Comparison of ENCODE assay signal across 20 mouse cellular contexts in genomic region chr17:24847386-24847785, GRCm38 (mm10). TPM values are rescaled to one million over a fixed set of nuclear protein-coding genes. Genes with fewer than 3 reads are reported as not detected.
DNase-seq lines count a peak whose midpoint lies in the region; ATAC-seq and TF ChIP-seq lines count a peak whose summit lies in the region.
"Had no signal": no experiment of that assay in that cellular context is flagged by ENCODE, and none has a peak within 500 bp of the region (broad histone marks: within the 10 kb centered on the region; RNA-seq: fewer than 3 reads in every experiment).

No protein-coding gene starts in this region.

- ATAC-seq in heart, embryonic 13.5 days (ENCODE audit: extremely low read depth, insufficient number of reproducible peaks, low FRiP score, low TSS enrichment) = no peak
- ATAC-seq in liver, embryonic 11.5 days (replicated peaks; ENCODE audit: low FRiP score) = no peak
- ATAC-seq: midbrain, embryonic 13.5 days had no signal

- peaks cover 38% of the 10 kb centered on the region for H3K4me1 ChIP-seq in heart, embryonic 13.5 days
- peaks cover 4% of the 10 kb centered on the region for H3K4me1 ChIP-seq in liver, adult 2 months (ENCODE audit: control insufficient read depth, insufficient read depth, low read length)
- H3K4me1 ChIP-seq in liver, embryonic 11.5 days (replicated peaks; ENCODE audit: control insufficient read depth, insufficient read depth, low read length) = peaks cover 9% of the 10 kb centered on the region
- H3K4me1 ChIP-seq in small intestine, adult 2 months (ENCODE audit: control insufficient read depth, insufficient read depth, insufficient read length, low read length) = peaks cover 14% of the 10 kb centered on the region; the same call in 1 of the 2 replicates

- 94% methylated on average over 1 of the region's 1 CpGs for WGBS in heart, embryonic 13.5 days
- WGBS in liver, adult 2 months = 15% methylated on average over 1 of the region's 1 CpGs
- WGBS in liver, embryonic 11.5 days = 98% methylated on average over 1 of the region's 1 CpGs
- WGBS in small intestine, adult 2 months = 29% methylated on average over 1 of the region's 1 CpGs

- H3K79me2 ChIP-seq in liver, adult 2 months (ENCODE audit: control insufficient read depth, insufficient read depth, low read length) = peaks cover 13% of the 10 kb centered on the region; the same call in 1 of the 2 replicates

- H3K36me3 ChIP-seq in heart, embryonic 13.5 days = no peaks in the 10 kb centered on the region
- no peaks in the 10 kb centered on the region; the same call in 1 of the 2 replicates for H3K36me3 ChIP-seq in liver, adult 2 months (ENCODE audit: control insufficient read depth, insufficient read depth, low read length)
- no peaks in the 10 kb centered on the region for H3K36me3 ChIP-seq in liver, embryonic 11.5 days (ENCODE audit: control insufficient read depth, insufficient read depth, low read length)
- 0 out of 2 replicates have a peak, but pooled peaks cover 1% of the 10 kb centered on the region for H3K36me3 ChIP-seq in small intestine, adult 2 months (ENCODE audit: control insufficient read depth, insufficient read depth, low read length)
- H3K36me3 ChIP-seq: embryonic facial prominence, embryonic 13.5 days; hindbrain, embryonic 12.5 days; midbrain, embryonic 13.5 days; neural tube, embryonic 13.5 days had no signal

- peak overlapping the region; percentile 34 for H3K4me2 ChIP-seq in heart, embryonic 13.5 days
- H3K4me2 ChIP-seq in liver, embryonic 11.5 days = peak overlapping the region; percentile 46
- H3K4me2 ChIP-seq: embryonic facial prominence, embryonic 13.5 days; hindbrain, embryonic 12.5 days; midbrain, embryonic 13.5 days; neural tube, embryonic 13.5 days had no signal

- TF ChIP-seq CTCF in liver, adult 2 months (IDR thresholded peaks at IDR 0.05; ENCODE audit: low read depth, low read length) = no peak
- TF ChIP-seq CTCF in small intestine, adult 2 months (IDR thresholded peaks at IDR 0.05; ENCODE audit: extremely low read depth, insufficient read length, insufficient replicate concordance, low read depth, low read length) = no peak

- peaks cover 37% of the 10 kb centered on the region for H3K27me3 ChIP-seq in heart, embryonic 13.5 days (replicated peaks)
- no peaks in the 10 kb centered on the region for H3K27me3 ChIP-seq in liver, adult 2 months (ENCODE audit: control insufficient read depth, insufficient read depth, low read length)
- H3K27me3 ChIP-seq in liver, embryonic 11.5 days (replicated peaks; ENCODE audit: control insufficient read depth, insufficient read depth, low read length) = no peaks in the 10 kb centered on the region; the same call in 1 of the 2 replicates
- H3K27me3 ChIP-seq in small intestine, adult 2 months (ENCODE audit: control insufficient read depth, insufficient read depth, low read length) = no peaks in the 10 kb centered on the region

- DNase-seq in heart, adult 9 months (ENCODE audit: low spot score in 2 of 2) = no peak
- peak; percentile 100 for DNase-seq in liver, adult 2 months (ENCODE audit: extremely low read depth, low read depth, low spot score)
- DNase-seq in liver = no peak
- DNase-seq in liver, embryonic 11.5 days (ENCODE audit: low spot score) = no peak
- DNase-seq in gastrocnemius, postnatal 4 days (ENCODE audit: low spot score in 2 of 2) = no peak
- DNase-seq: cerebellum, postnatal 10 days; gastrocnemius, adult 2 months; lung, postnatal 14 days; thymus, postnatal 14 days had no signal

- H3K27ac ChIP-seq in heart, embryonic 13.5 days (replicated peaks) = no peak overlapping the region
- H3K27ac ChIP-seq in liver, adult 2 months (replicated peaks; ENCODE audit: insufficient read depth, low read depth, low read length) = peak overlapping the region; percentile 91
- H3K27ac ChIP-seq in liver, embryonic 11.5 days (ENCODE audit: low read depth, low read length) = no peak overlapping the region
- peak overlapping the region; percentile 59; the same call in 1 of the 2 replicates for H3K27ac ChIP-seq in small intestine, adult 2 months (ENCODE audit: insufficient read depth, low read depth, low read length)
- H3K27ac ChIP-seq: embryonic facial prominence, embryonic 13.5 days; gastrocnemius, adult 2 months; hindbrain, embryonic 12.5 days; midbrain, embryonic 13.5 days; neural tube, embryonic 13.5 days had no signal

- H3K9ac ChIP-seq in heart, embryonic 13.5 days = no peak overlapping the region
- no peak overlapping the region for H3K9ac ChIP-seq in liver, adult 2 months (ENCODE audit: low read depth, low read length)
- no peak overlapping the region for H3K9ac ChIP-seq in liver, embryonic 11.5 days (ENCODE audit: low read depth, low read length)
- H3K9ac ChIP-seq: embryonic facial prominence, embryonic 13.5 days; hindbrain, embryonic 12.5 days; midbrain, embryonic 13.5 days; neural tube, embryonic 13.5 days had no signal

- TF ChIP-seq POLR2A in liver, adult 2 months (IDR thresholded peaks at IDR 0.05; ENCODE audit: extremely low read depth, insufficient read depth, low read length) = no peak
- no peak for TF ChIP-seq POLR2A in small intestine, adult 2 months (IDR thresholded peaks at IDR 0.05; ENCODE audit: low read depth, low read length)

- no peaks in the 10 kb centered on the region for H3K9me3 ChIP-seq in heart, embryonic 13.5 days
- no peaks in the 10 kb centered on the region for H3K9me3 ChIP-seq in liver, embryonic 11.5 days (ENCODE audit: control insufficient read depth, low read length)
- H3K9me3 ChIP-seq: embryonic facial prominence, embryonic 13.5 days; hindbrain, embryonic 12.5 days; midbrain, embryonic 13.5 days; neural tube, embryonic 13.5 days had no signal

- no peak overlapping the region; the same call in 1 of the 2 replicates for H3K4me3 ChIP-seq in heart, embryonic 13.5 days
- H3K4me3 ChIP-seq in liver, adult 2 months (ENCODE audit: insufficient read depth, low read depth, low read length) = no peak overlapping the region
- H3K4me3 ChIP-seq in liver, embryonic 11.5 days (ENCODE audit: low read depth, low read length) = peak overlapping the region; percentile 13; the same call in 1 of the 2 replicates
- H3K4me3 ChIP-seq in small intestine, adult 2 months (ENCODE audit: low read depth, low read length) = no peak overlapping the region
- H3K4me3 ChIP-seq: embryonic facial prominence, embryonic 13.5 days; hindbrain, embryonic 12.5 days; midbrain, embryonic 13.5 days; neural tube, embryonic 13.5 days had no signal

RNA-seq across cellular contexts. Expression of gene Fahd1, which starts 2.8 kb away (rescaled TPM):
- 36.9 and 39.7 TPM in 2 replicates for polyA plus RNA-seq in heart, embryonic 13.5 days (2015; fragmentation: Nextera tagmentation; extraction: Ambion mirVana)
- 49.5 and 61.3 TPM in 2 replicates for total RNA-seq in liver, adult 2 months (2014; rRNA removed)
- polyA plus RNA-seq in liver, adult 2 months (2012; rRNA removed) = 55.7 and 61.8 TPM in 2 replicates
- polyA plus RNA-seq in liver, embryonic 11.5 days (2014; fragmentation: Nextera tagmentation; extraction: Ambion mirVana) = 38.3 and 38.6 TPM in 2 replicates
- polyA plus RNA-seq in small intestine, adult 2 months (2012; rRNA removed) = 65.2 and 108 TPM in 2 replicates
- total RNA-seq in gastrocnemius, postnatal 4 days (2021) = 10 to 100 TPM; 26.4 to 29.0 TPM

RNA-seq across cellular contexts. Expression of gene Hagh, which starts 7.4 kb away (rescaled TPM):
- 47.3 and 54.5 TPM in 2 replicates for polyA plus RNA-seq in heart, embryonic 13.5 days (2015; fragmentation: Nextera tagmentation; extraction: Ambion mirVana)
- 855 and 1,003 TPM in 2 replicates for total RNA-seq in liver, adult 2 months (2014; rRNA removed)
- 900 and 1,325 TPM in 2 replicates for polyA plus RNA-seq in liver, adult 2 months (2012; rRNA removed)
- 53.8 and 56.3 TPM in 2 replicates for polyA plus RNA-seq in liver, embryonic 11.5 days (2014; fragmentation: Nextera tagmentation; extraction: Ambion mirVana)
- polyA plus RNA-seq in small intestine, adult 2 months (2012; rRNA removed) = 352 and 372 TPM in 2 replicates
- total RNA-seq in gastrocnemius, postnatal 4 days (2021) = 10 to 100 TPM; 65.5 to 68.8 TPM

RNA-seq across cellular contexts. Expression of gene Igfals, which starts 18.4 kb away (rescaled TPM):
- polyA plus RNA-seq in heart, embryonic 13.5 days (2015; fragmentation: Nextera tagmentation; extraction: Ambion mirVana) = 0.11 and 0.50 TPM in 2 replicates
- total RNA-seq in liver, adult 2 months (2014; rRNA removed) = 112 and 127 TPM in 2 replicates
- 369 and 402 TPM in 2 replicates for polyA plus RNA-seq in liver, adult 2 months (2012; rRNA removed)
- polyA plus RNA-seq in liver, embryonic 11.5 days (2014; fragmentation: Nextera tagmentation; extraction: Ambion mirVana) = 4.3 and 4.9 TPM in 2 replicates
- 0.42 and 1.4 TPM in 2 replicates for polyA plus RNA-seq in small intestine, adult 2 months (2012; rRNA removed)
- 1 to 10 TPM; 3.1 to 6.4 TPM for total RNA-seq in gastrocnemius, postnatal 4 days (2021)
- total RNA-seq: granulocyte monocyte progenitor cell, adult 5-6 weeks; layer of hippocampus, adult 18-20 months; layer of hippocampus, postnatal 25 days; left cerebral cortex, postnatal 25 days; megakaryocyte, adult 5-6 weeks had no signal
- polyA plus RNA-seq: midbrain, embryonic 13.5 days; neural tube, embryonic 13.5 days had no signal

RNA-seq across cellular contexts. Expression of gene Nubp2, which starts 38.8 kb away (rescaled TPM):
- polyA plus RNA-seq in heart, embryonic 13.5 days (2015; fragmentation: Nextera tagmentation; extraction: Ambion mirVana) = 36.1 and 41.4 TPM in 2 replicates
- total RNA-seq in liver, adult 2 months (2014; rRNA removed) = 16.2 and 24.7 TPM in 2 replicates
- 30.2 and 33.0 TPM in 2 replicates for polyA plus RNA-seq in liver, adult 2 months (2012; rRNA removed)
- polyA plus RNA-seq in liver, embryonic 11.5 days (2014; fragmentation: Nextera tagmentation; extraction: Ambion mirVana) = 123 and 135 TPM in 2 replicates
- polyA plus RNA-seq in small intestine, adult 2 months (2012; rRNA removed) = 33.0 and 39.9 TPM in 2 replicates
- total RNA-seq in gastrocnemius, postnatal 4 days (2021) = 10 to 100 TPM; 19.2 to 21.4 TPM

RNA-seq across cellular contexts. Expression of gene Spsb3, which starts 39.1 kb away (rescaled TPM):
- polyA plus RNA-seq in heart, embryonic 13.5 days (2015; fragmentation: Nextera tagmentation; extraction: Ambion mirVana) = 27.8 and 29.9 TPM in 2 replicates
- total RNA-seq in liver, adult 2 months (2014; rRNA removed) = 8.7 and 14.8 TPM in 2 replicates
- polyA plus RNA-seq in liver, adult 2 months (2012; rRNA removed) = 37.5 and 42.4 TPM in 2 replicates
- 35.0 and 40.9 TPM in 2 replicates for polyA plus RNA-seq in liver, embryonic 11.5 days (2014; fragmentation: Nextera tagmentation; extraction: Ambion mirVana)
- polyA plus RNA-seq in small intestine, adult 2 months (2012; rRNA removed) = 51.5 and 88.1 TPM in 2 replicates
- total RNA-seq in gastrocnemius, postnatal 4 days (2021) = 10 to 100 TPM; 29.0 to 32.3 TPM

Comparison
In these comparisons a context has a peak if more than half of its experiments do, and no peak if none do; other contexts are left out.
1. H3K27ac ChIP-seq: peak in liver, adult 2 months (single experiment) and small intestine, adult 2 months (single experiment); none in heart, embryonic 13.5 days (single experiment) and liver, embryonic 11.5 days (single experiment).
2. RNA of gene Igfals, which starts 18.4 kb away (polyA plus RNA-seq): 369 to 402 TPM in liver, adult 2 months; 4.3 to 4.9 TPM in liver, embryonic 11.5 days, 0.42 to 1.4 TPM in small intestine, adult 2 months and 0.11 to 0.50 TPM in heart, embryonic 13.5 days; every median in the first group is over 10 times any median in the second.